30 mouse cellular contexts compared by ENCODE assay signal in the genomic region with DNA sequence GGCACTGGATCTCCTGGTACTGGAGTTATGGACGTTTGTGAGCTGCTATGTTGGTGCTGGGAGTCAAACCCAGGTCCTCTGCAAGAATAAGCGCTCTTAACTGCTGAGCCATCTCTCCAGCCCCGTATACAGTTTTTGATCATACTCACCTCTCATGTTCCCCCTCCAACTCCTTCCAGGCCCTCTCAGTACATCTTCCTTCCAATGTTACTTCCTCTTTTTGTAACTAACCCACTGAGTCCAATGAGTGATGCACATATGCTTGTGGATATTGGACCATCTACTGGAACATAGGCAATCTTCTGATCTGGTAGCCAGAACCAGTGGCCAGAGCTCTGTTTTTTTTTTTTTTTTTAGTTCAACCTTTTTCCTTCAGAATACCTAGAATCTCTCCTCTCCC. TPM values are rescaled to one million over a fixed set of nuclear protein-coding genes. Genes with fewer than 3 reads are reported as not detected.
"Had no signal": no experiment of that assay in that cellular context is flagged by ENCODE, and none has a peak within 500 bp of the region (broad histone marks: within the 10 kb centered on the region; RNA-seq: fewer than 3 reads in every experiment).

No protein-coding gene starts in this region.

- DNase-seq: gastrocnemius, adult 2 months; gastrocnemius, postnatal 10 days; gastrocnemius, postnatal 25 days; heart, adult 2 months; heart, postnatal 14 days; heart, postnatal 36 days; kidney, adult 11 months; kidney, adult 2 months; kidney, adult 9 months; kidney, postnatal 14 days; kidney, postnatal 36 days; layer of hippocampus, adult 9-11 months; layer of hippocampus, postnatal 36 days; liver; liver, embryonic 13.5 days had no signal

- ATAC-seq: hindbrain, postnatal 0 days; intestine, embryonic 16.5 days had no signal

- H3K9me3 ChIP-seq: heart, embryonic 13.5 days; heart, embryonic 15.5 days; hindbrain, embryonic 13.5 days; hindbrain, embryonic 15.5 days; kidney, embryonic 15.5 days; limb, embryonic 10.5 days; limb, embryonic 12.5 days; liver, embryonic 13.5 days had no signal

- H3K36me3 ChIP-seq: heart, embryonic 13.5 days; heart, embryonic 15.5 days; kidney, embryonic 15.5 days; liver, embryonic 13.5 days had no signal

- H3K27me3 ChIP-seq: heart, embryonic 13.5 days; heart, embryonic 15.5 days; hindbrain, embryonic 13.5 days; hindbrain, embryonic 15.5 days; kidney, embryonic 15.5 days; limb, embryonic 12.5 days; liver, embryonic 13.5 days had no signal

- H3K4me3 ChIP-seq: gastrocnemius, adult 2 months; heart, adult 2 months; heart, embryonic 13.5 days; heart, embryonic 15.5 days; hindbrain, embryonic 13.5 days; hindbrain, embryonic 15.5 days; kidney, embryonic 15.5 days; limb, embryonic 10.5 days; limb, embryonic 12.5 days; liver, embryonic 13.5 days had no signal

- H3K9ac ChIP-seq: heart, embryonic 13.5 days; heart, embryonic 15.5 days; hindbrain, embryonic 13.5 days; hindbrain, embryonic 15.5 days; kidney, embryonic 15.5 days; limb, embryonic 12.5 days; liver, embryonic 13.5 days had no signal

- H3K4me1 ChIP-seq: heart, embryonic 13.5 days; heart, embryonic 15.5 days; hindbrain, embryonic 13.5 days; hindbrain, embryonic 15.5 days; kidney, embryonic 15.5 days; limb, embryonic 10.5 days; limb, embryonic 12.5 days; liver, embryonic 13.5 days had no signal

- H3K27ac ChIP-seq: gastrocnemius, adult 2 months; heart, adult 2 months; heart, embryonic 13.5 days; heart, embryonic 15.5 days; hindbrain, embryonic 13.5 days; hindbrain, embryonic 15.5 days; hindbrain, postnatal 0 days; kidney, embryonic 15.5 days; kidney, postnatal 0 days; limb, embryonic 10.5 days; limb, embryonic 12.5 days; liver, embryonic 13.5 days had no signal

- H3K4me2 ChIP-seq: heart, embryonic 11.5 days; heart, embryonic 13.5 days; heart, embryonic 15.5 days; hindbrain, embryonic 13.5 days; hindbrain, embryonic 15.5 days; kidney, embryonic 15.5 days; limb, embryonic 12.5 days; liver, embryonic 11.5 days; liver, embryonic 13.5 days had no signal

RNA-seq across cellular contexts. Expression of gene Capns2, which starts 14.9 kb away (rescaled TPM):
- total RNA-seq: gastrocnemius, adult 2 months; gastrocnemius, postnatal 25 days; heart, adult 2 months; heart, postnatal 36 days; hematopoietic stem cell, adult 5-6 weeks had no signal
- polyA plus RNA-seq: heart, adult 2 months; hindbrain, embryonic 11.5 days; hindbrain, postnatal 0 days; intestine, embryonic 16.5 days; kidney, postnatal 0 days; liver, embryonic 13.5 days had no signal

RNA-seq across cellular contexts. Expression of gene Slc6a2, which starts 43.8 kb away (rescaled TPM):
- total RNA-seq: hematopoietic stem cell, adult 5-6 weeks had no signal
- polyA plus RNA-seq: heart, embryonic 11.5 days; heart, postnatal 0 days; liver, embryonic 13.5 days had no signal
